Mouse (Mus musculus) spleen, adult 2 months (tissue): ENCODE results near the gene Plekhg5. TPM values are rescaled to one million over a fixed set of nuclear protein-coding genes. Genes with fewer than 3 reads are reported as not detected.

Experiments used
- DNase-seq, 2 experiments: peaks; one replicate each; pipeline versions ENCODE4 v3.0.0 to v3.0.0-alpha.2; 2012 to 2021; ENCODE audit warnings: low spot score in 2 of 2, low read depth in 1 of 2
- H3K27ac ChIP-seq: fragments of 200-500 bp; 2 replicates; pipeline ENCODE4 v1.5.1; 2012; ENCODE audit warnings: low read length, inconsistent platforms; ENCODE audit not compliant: insufficient read depth
- H3K27me3 ChIP-seq: fragments of 200-500 bp; 2 replicates; pipeline ENCODE4 v1.6.1; 2012; ENCODE audit warnings: mild to moderate bottlenecking, moderate library complexity, low read length, inconsistent platforms; ENCODE audit not compliant: control insufficient read depth, insufficient read depth
- H3K36me3 ChIP-seq: fragments of 200-500 bp; 2 replicates; pipeline ENCODE4 v1.6.1; 2012; ENCODE audit warnings: mild to moderate bottlenecking, low read length, inconsistent platforms; ENCODE audit not compliant: control insufficient read depth, insufficient read depth
- H3K4me1 ChIP-seq: fragments of 200-500 bp; 2 replicates; pipeline ENCODE4 v1.6.1; 2011; ENCODE audit warnings: inconsistent platforms; ENCODE audit not compliant: control insufficient read depth, insufficient read depth, insufficient read length
- H3K4me3 ChIP-seq: fragments of 200-500 bp; 2 replicates; pipeline ENCODE4 v1.5.1; 2011; ENCODE audit warnings: mild to moderate bottlenecking, inconsistent platforms; ENCODE audit not compliant: insufficient read depth, insufficient read length; ENCODE audit errors: extremely low read depth
- CTCF ChIP-seq: fragments of 200-500 bp; IDR thresholded peaks from 2 replicates; pipeline ENCODE4 v1.5.1; 2011; ENCODE audit warnings: mild to moderate bottlenecking, inconsistent platforms; ENCODE audit not compliant: insufficient read depth, insufficient read length, insufficient replicate concordance; ENCODE audit errors: extremely low read depth
- POLR2A ChIP-seq: fragments of 200-500 bp; IDR thresholded peaks from 2 replicates; pipeline ENCODE4 v1.6.1; 2011; ENCODE audit warnings: low read depth, low read length, inconsistent platforms
- WGBS: fragments of 180-500 bp; shearing (Covaris S2); methylation state at CpG from one replicate; pipeline ENCODE4 v1.1.7; 2018; 5-methylcytosine and 5-hydroxymethylcytosine counted together
- polyA plus RNA-seq: library from polyadenylated mRNA; depleted of rRNA; stranded (reverse); fragments of >200 nt; gene quantifications from 2 replicates; pipeline ENCODE4 v1.2.3, GENCODE M21; 2012

The Plekhg5 gene
- polyA plus RNA-seq, 1 experiment, result 13.1 TPM

DNA sequence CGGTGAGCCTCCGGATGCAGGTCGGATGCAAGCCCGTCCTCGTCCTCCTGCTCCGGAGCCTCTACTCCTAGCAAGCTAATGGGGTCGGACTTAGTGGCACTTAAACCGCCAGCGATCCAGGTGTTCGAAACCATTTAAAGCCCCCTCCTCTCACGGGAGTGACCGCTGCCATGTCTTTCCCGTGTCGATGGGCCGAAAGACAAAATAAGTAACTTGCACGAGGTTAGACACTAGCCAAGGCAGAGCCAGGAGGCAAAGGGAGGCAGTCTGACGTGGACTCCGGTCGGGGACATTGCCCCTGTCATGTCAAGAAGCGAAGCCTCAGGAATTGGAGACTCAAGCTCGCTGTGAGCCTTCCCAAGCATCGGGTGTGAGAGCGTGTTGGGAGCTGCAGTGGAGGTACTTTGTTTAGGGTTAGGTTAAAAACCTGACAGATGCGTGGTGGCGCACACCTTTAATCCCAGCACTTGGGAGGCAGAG is 32.4 kb upstream of the Plekhg5 start:
- Histone ChIP-seq H3K27me3 (no peaks in the 10 kb centered on the region), H3K4me3 (peak overlapping the region; percentile 95), H3K36me3 (peaks cover 6% of the 10 kb centered on the region), H3K27ac (no peak overlapping the region), H3K4me1 (peaks cover 6% of the 10 kb centered on the region; the same call in 1 of the 2 replicates)
- no peak for TF ChIP-seq CTCF
- no peak for TF ChIP-seq POLR2A
- DNase-seq, result no peak
- whole genome bisulfite sequencing, result 1% methylated on average over 25 of the region's 25 CpGs

DNA sequence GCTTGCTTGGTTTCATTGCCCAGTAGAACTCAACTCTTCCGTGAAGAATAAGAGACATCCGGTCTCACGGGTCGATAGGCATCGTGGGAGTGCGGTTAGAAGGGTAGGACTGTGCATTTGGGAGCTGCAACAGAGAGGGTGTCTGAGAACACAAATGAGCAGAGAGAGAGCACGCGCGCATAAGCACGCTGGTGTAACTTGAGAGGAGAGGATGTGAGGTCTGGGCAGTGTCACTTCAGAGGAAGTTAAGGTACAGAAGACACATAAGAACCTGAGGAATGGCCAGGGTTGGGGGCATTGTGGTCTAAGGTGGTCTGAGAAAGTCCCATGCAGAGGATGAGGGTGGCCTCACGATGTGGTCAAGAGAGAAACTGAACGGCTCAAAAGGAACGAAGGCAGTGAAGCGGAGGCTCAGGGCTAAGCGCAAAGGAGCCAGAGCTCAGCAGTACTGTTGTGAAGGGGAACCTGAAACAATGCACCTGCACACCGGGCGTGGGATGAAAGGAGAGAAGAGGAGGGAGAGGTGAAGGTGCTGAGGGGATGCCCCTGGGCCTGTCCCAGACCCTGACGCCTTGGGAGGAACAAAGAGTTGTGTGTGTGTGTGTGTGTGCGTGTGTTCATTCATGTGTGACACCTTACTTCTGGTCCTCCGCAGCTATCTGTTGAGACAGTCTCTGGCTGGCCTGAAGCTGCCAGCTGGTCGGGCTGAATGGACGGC is 30.2 kb upstream of the Plekhg5 start:
- Histone ChIP-seq H3K4me3 (no peak overlapping the region), H3K27ac (no peak overlapping the region; the same call in 1 of the 2 replicates), H3K27me3 (no peaks in the 10 kb centered on the region), H3K4me1 (peaks cover 6% of the 10 kb centered on the region; the same call in 1 of the 2 replicates), H3K36me3 (peaks cover 19% of the 10 kb centered on the region)
- 74% methylated on average over 22 of the region's 22 CpGs for WGBS
- TF ChIP-seq CTCF, result no peak
- TF ChIP-seq POLR2A, result no peak
- peak in 1 of 2 experiments; percentile 34 for DNase-seq

- no peak overlapping the region for H3K4me3 ChIP-seq
- no peak overlapping the region for H3K27ac ChIP-seq
- TF ChIP-seq CTCF (no peak), POLR2A (no peak)
- peaks cover 6% of the 10 kb centered on the region; the same call in 1 of the 2 replicates for H3K4me1 ChIP-seq
- peaks cover 26% of the 10 kb centered on the region for H3K36me3 ChIP-seq
- H3K27me3 ChIP-seq, result no peaks in the 10 kb centered on the region
- 87% methylated on average over 3 of the region's 3 CpGs for WGBS
- DNase-seq, result no peak
These were observed 29.1 kb upstream of the Plekhg5 start for GRCm38 (mm10) chr4:152043171-152043570.

DNA sequence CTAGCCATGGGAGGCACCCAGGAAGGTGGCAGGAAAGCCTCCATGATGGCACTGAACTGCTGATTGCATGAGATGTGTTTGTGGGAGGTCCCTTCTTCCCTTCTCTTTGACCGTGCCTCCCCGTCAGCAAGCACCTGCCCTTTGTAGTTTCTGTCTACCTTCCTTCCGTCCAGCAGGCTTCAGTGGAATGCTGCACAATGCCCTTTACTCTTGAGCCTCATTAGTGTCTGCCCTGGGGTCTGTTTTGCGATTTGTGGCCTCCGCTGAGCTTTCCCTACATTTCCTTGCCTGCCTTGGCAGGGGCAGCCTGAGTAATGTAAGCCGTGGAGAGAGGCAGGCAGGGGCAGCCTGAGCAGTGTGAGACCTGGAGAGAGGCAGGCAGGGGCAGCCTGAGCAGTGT is 27.7 kb upstream of the Plekhg5 start:
- H3K4me1 ChIP-seq, result peaks cover 6% of the 10 kb centered on the region; the same call in 1 of the 2 replicates
- H3K27ac ChIP-seq, result no peak overlapping the region
- TF ChIP-seq CTCF (no peak), POLR2A (no peak)
- DNase-seq, result no peak
- H3K36me3 ChIP-seq, result peaks cover 29% of the 10 kb centered on the region
- no peak overlapping the region for H3K4me3 ChIP-seq
- no peaks in the 10 kb centered on the region for H3K27me3 ChIP-seq
- 90% methylated on average over 6 of the region's 6 CpGs for WGBS

- H3K27me3 ChIP-seq, result no peaks in the 10 kb centered on the region
- H3K4me1 ChIP-seq, result no peaks in the 10 kb centered on the region
- H3K4me3 ChIP-seq, result no peak overlapping the region
- H3K27ac ChIP-seq, result no peak overlapping the region
- TF ChIP-seq CTCF, result no peak
- no peak for TF ChIP-seq POLR2A
- 80% methylated on average over 9 of the region's 9 CpGs for WGBS
- no peak for DNase-seq
- H3K36me3 ChIP-seq, result peaks cover 19% of the 10 kb centered on the region
These were observed 9.7 kb upstream of the Plekhg5 start for GRCm38 (mm10) chr4:152062390-152063110.

DNA sequence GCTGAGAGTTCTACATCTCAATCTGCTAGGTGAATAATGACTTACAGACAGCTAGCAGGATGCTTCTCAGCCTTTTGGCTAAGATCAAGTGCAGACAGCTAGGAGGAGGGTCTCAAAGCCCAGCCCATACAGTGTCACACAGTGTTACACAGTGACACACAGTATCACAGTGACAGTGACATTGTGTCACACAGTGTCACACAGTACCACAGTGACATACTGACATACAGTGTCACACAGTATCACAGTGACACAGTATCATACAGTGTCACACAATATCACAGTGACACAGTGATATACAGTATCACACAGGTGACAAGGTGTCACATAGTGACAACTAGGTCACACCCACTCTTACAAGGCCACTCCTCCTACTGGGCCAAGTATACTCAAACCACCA is 5.0 kb upstream of the Plekhg5 start:
- H3K4me1 ChIP-seq, result no peaks in the 10 kb centered on the region
- no peaks in the 10 kb centered on the region for H3K27me3 ChIP-seq
- TF ChIP-seq CTCF (no peak), POLR2A (no peak)
- H3K36me3 ChIP-seq, result no peaks in the 10 kb centered on the region
- DNase-seq, result no peak
- no peak overlapping the region for H3K4me3 ChIP-seq
- no peak overlapping the region for H3K27ac ChIP-seq
